Mouse (Mus musculus) embryonic facial prominence, embryonic 15.5 days (tissue): ENCODE data around the gene Klrg1. TPM values are rescaled to one million over a fixed set of nuclear protein-coding genes. Genes with fewer than 3 reads are reported as not detected.

ENCODE experiments used
- ATAC-seq: fragments of 200-750 bp; cut with Nextera tagmentation; 2 replicates; pipeline ENCODE4 v1.8.0; 2017; ENCODE audit warnings: low read depth, moderate TSS enrichment; ENCODE audit not compliant: insufficient number of reproducible peaks, low FRiP score, low TSS enrichment
- H3K27ac ChIP-seq: fragments of 300-500 bp; sonication (generic); replicated peaks from 2 replicates; pipeline ENCODE4 v1.5.1; 2015; ENCODE audit warnings: mild to moderate bottlenecking, inconsistent platforms
- H3K27me3 ChIP-seq: fragments of 300-500 bp; sonication (generic); 2 replicates; pipeline ENCODE4 v1.6.1; 2015; ENCODE audit warnings: inconsistent platforms
- H3K36me3 ChIP-seq: fragments of 300-500 bp; sonication (generic); 2 replicates; pipeline ENCODE4 v1.6.1; 2015; ENCODE audit warnings: mild to moderate bottlenecking, inconsistent platforms
- H3K4me1 ChIP-seq: fragments of 300-500 bp; sonication (generic); 2 replicates; pipeline ENCODE4 v1.6.1; 2015; ENCODE audit warnings: inconsistent platforms
- H3K4me2 ChIP-seq: fragments of 300-500 bp; sonication (generic); replicated peaks from 2 replicates; pipeline ENCODE4 v1.6.1; 2015; ENCODE audit warnings: mild to moderate bottlenecking, inconsistent platforms
- H3K4me3 ChIP-seq: fragments of 300-500 bp; sonication (generic); replicated peaks from 2 replicates; pipeline ENCODE4 v1.5.1; 2015; ENCODE audit warnings: mild to moderate bottlenecking, inconsistent platforms
- H3K9ac ChIP-seq: fragments of 300-500 bp; sonication (generic); 2 replicates; pipeline ENCODE4 v1.6.1; 2015; ENCODE audit warnings: inconsistent platforms
- H3K9me3 ChIP-seq: fragments of 300-500 bp; sonication (generic); replicated peaks from 2 replicates; pipeline ENCODE4 v1.6.1; 2016; ENCODE audit warnings: inconsistent platforms
- WGBS: fragments of 180-500 bp; shearing (Covaris S2); methylation state at CpG from one replicate; pipeline ENCODE4 v1.1.7; 2015; 5-methylcytosine and 5-hydroxymethylcytosine counted together
- polyA plus RNA-seq: library from polyadenylated mRNA; unstranded; fragments of >200 nt; fragmentation: Nextera tagmentation; extraction: Ambion mirVana; gene quantifications from 2 replicates; pipeline ENCODE4 v1.2.1, GENCODE M21; 2015

The Klrg1 gene
- polyA plus RNA-seq, 1 experiment from 2014 or later, result not detected

DNA sequence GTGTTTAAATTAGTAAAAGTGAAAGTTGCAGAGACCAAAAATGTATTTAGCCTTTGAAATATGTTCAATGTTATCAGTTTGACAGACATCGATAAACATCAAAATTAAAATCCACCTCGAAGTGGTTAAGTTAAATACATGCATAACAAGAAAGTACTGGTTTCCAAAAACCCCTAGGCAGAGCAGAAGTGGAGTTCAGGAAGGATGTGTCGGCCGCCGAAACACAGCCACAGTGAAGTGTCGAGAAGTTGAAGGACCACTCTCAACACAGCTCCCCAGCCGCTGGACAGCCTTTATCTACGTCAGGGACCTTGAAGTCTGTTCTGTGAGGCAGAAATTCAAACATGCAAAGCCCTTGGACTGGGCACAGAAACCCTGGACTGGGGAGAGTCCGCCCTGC lies 20.8 kb upstream of the Klrg1 start:
- 64% methylated on average over 9 of the region's 9 CpGs for whole genome bisulfite sequencing
- H3K27ac ChIP-seq, result no peak overlapping the region
- H3K36me3 ChIP-seq, result no peaks in the 10 kb centered on the region
- H3K4me3 ChIP-seq, result no peak overlapping the region
- no peak for ATAC-seq
- H3K9ac ChIP-seq, result no peak overlapping the region
- no peak overlapping the region for H3K4me2 ChIP-seq
- H3K4me1 ChIP-seq, result 0 out of 2 replicates have a peak, but pooled peaks cover 7% of the 10 kb centered on the region
- no peaks in the 10 kb centered on the region for H3K9me3 ChIP-seq
- H3K27me3 ChIP-seq, result no peaks in the 10 kb centered on the region

DNA sequence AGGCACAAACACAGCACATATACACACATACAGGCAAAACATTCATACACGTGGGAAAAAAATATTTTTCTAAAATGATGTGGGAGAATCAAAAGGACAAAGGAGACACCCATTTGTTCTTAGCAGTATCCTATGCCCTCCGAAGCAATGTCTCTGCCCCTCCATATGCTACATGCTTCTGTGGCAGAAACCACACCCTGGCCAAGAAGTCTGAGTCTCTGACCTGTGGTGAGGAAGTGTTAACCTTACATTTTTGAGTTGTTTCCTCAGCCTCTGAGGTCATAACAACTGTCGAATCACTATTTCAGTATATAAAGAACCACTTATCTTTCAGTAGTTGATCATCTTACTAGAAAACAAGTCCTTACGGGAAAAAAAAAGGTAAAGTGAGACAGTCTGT lies 20.0 kb upstream of the Klrg1 start:
- H3K4me3 ChIP-seq, result no peak overlapping the region
- H3K4me1 ChIP-seq, result 0 out of 2 replicates have a peak, but pooled peaks cover 11% of the 10 kb centered on the region
- H3K4me2 ChIP-seq, result no peak overlapping the region
- no peak for ATAC-seq
- WGBS, result 83% methylated on average over 4 of the region's 4 CpGs
- no peaks in the 10 kb centered on the region for H3K27me3 ChIP-seq
- no peak overlapping the region for H3K9ac ChIP-seq
- H3K36me3 ChIP-seq, result no peaks in the 10 kb centered on the region
- no peaks in the 10 kb centered on the region for H3K9me3 ChIP-seq
- no peak overlapping the region for H3K27ac ChIP-seq

GRCm38 (mm10) chr6:122302121-122302520 lies 19.4 kb upstream of the Klrg1 start:
- Histone ChIP-seq H3K9ac (no peak overlapping the region), H3K4me2 (no peak overlapping the region), H3K36me3 (no peaks in the 10 kb centered on the region), H3K27ac (no peak overlapping the region), H3K27me3 (no peaks in the 10 kb centered on the region), H3K4me1 (0 out of 2 replicates have a peak, but pooled peaks cover 11% of the 10 kb centered on the region), H3K9me3 (no peaks in the 10 kb centered on the region), H3K4me3 (no peak overlapping the region)
- 61% methylated on average over 1 of the region's 1 CpGs for WGBS
- ATAC-seq, result no peak

GRCm38 (mm10) chr6:122299621-122300133 lies 17.0 kb upstream of the Klrg1 start:
- WGBS, result 59% methylated on average over 3 of the region's 3 CpGs
- H3K36me3 ChIP-seq, result no peaks in the 10 kb centered on the region

GRCm38 (mm10) chr6:122298223-122298609 lies 15.5 kb upstream of the Klrg1 start:
- Histone ChIP-seq H3K4me2 (peak overlapping the region; percentile 64; the same call in 1 of the 2 replicates), H3K36me3 (no peaks in the 10 kb centered on the region), H3K27ac (no peak overlapping the region), H3K4me3 (no peak overlapping the region), H3K4me1 (0 out of 2 replicates have a peak, but pooled peaks cover 4% of the 10 kb centered on the region), H3K9me3 (no peaks in the 10 kb centered on the region), H3K9ac (no peak overlapping the region), H3K27me3 (no peaks in the 10 kb centered on the region)
- ATAC-seq, result no peak
- 46% methylated on average over 3 of the region's 4 CpGs for WGBS

More at GRCm38 (mm10) chr6:122299621-122300133, 17.0 kb upstream of the Klrg1 start:
- Histone ChIP-seq H3K4me2 (no peak overlapping the region), H3K4me1 (0 out of 2 replicates have a peak, but pooled peaks cover 11% of the 10 kb centered on the region), H3K4me3 (no peak overlapping the region), H3K27me3 (no peaks in the 10 kb centered on the region), H3K9ac (no peak overlapping the region), H3K27ac (no peak overlapping the region), H3K9me3 (no peaks in the 10 kb centered on the region)
- no peak for ATAC-seq

- Histone ChIP-seq H3K4me1 (0 out of 2 replicates have a peak, but pooled peaks cover 4% of the 10 kb centered on the region), H3K27ac (peak overlapping the region; percentile 51; the same call in 1 of the 2 replicates), H3K27me3 (no peaks in the 10 kb centered on the region), H3K4me3 (peak overlapping the region; percentile 50), H3K36me3 (no peaks in the 10 kb centered on the region), H3K9ac (peak overlapping the region; percentile 33), H3K4me2 (peak overlapping the region; percentile 64), H3K9me3 (no peaks in the 10 kb centered on the region)
- 0 out of 2 replicates have a peak, but pooled peaks have one; percentile 24 for ATAC-seq
- WGBS, result 5% methylated on average over 25 of the region's 25 CpGs
These were observed 14.9 kb upstream of the Klrg1 start for GRCm38 (mm10) chr6:122297279-122298222.

GRCm38 (mm10) chr6:122296918-122297278 lies 14.2 kb upstream of the Klrg1 start:
- no peaks in the 10 kb centered on the region for H3K27me3 ChIP-seq
- 0 out of 2 replicates have a peak overlapping the region, but pooled peaks have one; percentile 51 for H3K27ac ChIP-seq
- peak overlapping the region; percentile 33; the same call in 1 of the 2 replicates for H3K9ac ChIP-seq
- peak overlapping the region; percentile 64 for H3K4me2 ChIP-seq
- WGBS, result 29% methylated on average over 3 of the region's 3 CpGs
- H3K36me3 ChIP-seq, result no peaks in the 10 kb centered on the region
- peak overlapping the region; percentile 50 for H3K4me3 ChIP-seq
- no peaks in the 10 kb centered on the region for H3K9me3 ChIP-seq
- ATAC-seq, result no peak
- peaks cover 4% of the 10 kb centered on the region; the same call in 1 of the 2 replicates for H3K4me1 ChIP-seq

GRCm38 (mm10) chr6:122295242-122295641 lies 12.6 kb upstream of the Klrg1 start:
- Histone ChIP-seq H3K9ac (no peak overlapping the region), H3K4me1 (peaks cover 4% of the 10 kb centered on the region; the same call in 1 of the 2 replicates), H3K27me3 (no peaks in the 10 kb centered on the region), H3K27ac (no peak overlapping the region), H3K4me2 (no peak overlapping the region), H3K9me3 (no peaks in the 10 kb centered on the region), H3K4me3 (no peak overlapping the region), H3K36me3 (no peaks in the 10 kb centered on the region)
- WGBS, result 53% methylated on average over 9 of the region's 9 CpGs
- no peak for ATAC-seq

DNA sequence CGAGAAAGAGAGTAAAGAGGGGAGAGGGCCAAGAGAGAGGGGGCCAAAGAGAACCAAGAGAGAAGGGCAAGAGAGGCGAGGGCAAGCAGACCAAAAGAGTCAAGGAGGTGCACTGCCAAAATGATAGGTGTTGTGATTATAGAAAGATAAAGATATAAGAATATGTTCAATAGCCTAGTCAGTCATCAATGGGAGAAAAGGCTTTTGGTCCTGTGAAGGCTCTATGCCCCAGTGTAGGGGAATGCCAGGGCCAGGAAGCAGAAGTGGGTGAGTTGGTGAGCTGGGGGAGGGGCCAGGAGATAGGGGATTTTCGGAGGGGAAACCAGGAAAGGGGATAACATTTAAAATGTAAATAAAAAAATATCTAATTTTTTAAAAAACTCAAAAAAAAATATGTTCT lies 11.6 kb upstream of the Klrg1 start:
- H3K4me2 ChIP-seq, result no peak overlapping the region
- H3K9me3 ChIP-seq, result no peaks in the 10 kb centered on the region
- WGBS, result 73% methylated on average over 3 of the region's 3 CpGs
- H3K36me3 ChIP-seq, result no peaks in the 10 kb centered on the region
- H3K4me3 ChIP-seq, result no peak overlapping the region
- ATAC-seq, result no peak
- no peak overlapping the region for H3K27ac ChIP-seq
- no peaks in the 10 kb centered on the region for H3K27me3 ChIP-seq
- H3K9ac ChIP-seq, result no peak overlapping the region
- peaks cover 4% of the 10 kb centered on the region; the same call in 1 of the 2 replicates for H3K4me1 ChIP-seq

DNA sequence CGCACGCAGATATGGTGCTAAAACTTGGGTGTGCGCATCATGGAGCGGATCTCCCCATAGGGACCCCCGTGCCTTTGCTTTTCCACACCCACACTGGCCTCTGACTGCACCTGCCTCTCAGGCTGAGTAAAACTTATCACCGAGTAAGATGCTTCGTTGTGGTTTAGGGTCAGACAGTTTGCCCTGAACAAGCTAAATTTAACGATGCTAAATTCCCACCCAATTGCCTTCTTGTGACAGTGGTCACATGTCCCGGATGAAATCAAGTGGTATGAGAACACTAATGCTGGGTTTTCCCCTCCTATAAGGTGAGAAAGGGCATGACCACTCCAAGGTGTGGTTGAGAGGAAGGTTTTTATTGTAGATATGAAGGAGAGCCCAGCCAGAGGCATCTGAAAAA lies 11.1 kb upstream of the Klrg1 start:
- Histone ChIP-seq H3K27ac (no peak overlapping the region), H3K9ac (no peak overlapping the region), H3K9me3 (no peaks in the 10 kb centered on the region), H3K4me3 (no peak overlapping the region), H3K36me3 (no peaks in the 10 kb centered on the region), H3K27me3 (no peaks in the 10 kb centered on the region), H3K4me2 (no peak overlapping the region), H3K4me1 (peaks cover 4% of the 10 kb centered on the region; the same call in 1 of the 2 replicates)
- ATAC-seq, result no peak
- 81% methylated on average over 9 of the region's 9 CpGs for whole genome bisulfite sequencing

DNA sequence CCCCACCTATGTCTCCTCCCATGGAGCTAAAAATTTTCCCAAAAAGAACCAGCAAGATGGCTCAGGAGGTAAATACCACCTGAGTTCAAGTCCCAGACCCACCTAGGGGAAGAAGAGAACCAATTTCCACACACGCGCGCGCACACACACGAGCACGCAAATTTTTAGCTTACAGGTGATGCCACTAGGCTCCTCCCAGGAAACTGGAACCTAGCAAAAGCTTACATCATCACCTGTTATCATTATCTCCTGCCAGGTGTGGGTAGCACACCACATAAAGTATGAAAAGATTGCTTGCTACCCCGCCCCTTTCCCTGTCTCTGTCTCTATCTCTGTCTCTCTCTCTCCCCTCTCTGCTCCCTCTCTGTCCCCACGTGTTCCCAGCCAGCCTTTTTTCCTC lies 10.4 kb upstream of the Klrg1 start:
- no peak overlapping the region for H3K4me3 ChIP-seq
- no peaks in the 10 kb centered on the region for H3K27me3 ChIP-seq
- H3K4me1 ChIP-seq, result peaks cover 4% of the 10 kb centered on the region; the same call in 1 of the 2 replicates
- H3K9ac ChIP-seq, result no peak overlapping the region
- no peak overlapping the region for H3K4me2 ChIP-seq
- no peaks in the 10 kb centered on the region for H3K36me3 ChIP-seq
- H3K27ac ChIP-seq, result no peak overlapping the region
- H3K9me3 ChIP-seq, result no peaks in the 10 kb centered on the region
- 95% methylated on average over 8 of the region's 8 CpGs for WGBS
- no peak for ATAC-seq
